ENCODE assay signal across 10 mouse cellular contexts in the genomic region with DNA sequence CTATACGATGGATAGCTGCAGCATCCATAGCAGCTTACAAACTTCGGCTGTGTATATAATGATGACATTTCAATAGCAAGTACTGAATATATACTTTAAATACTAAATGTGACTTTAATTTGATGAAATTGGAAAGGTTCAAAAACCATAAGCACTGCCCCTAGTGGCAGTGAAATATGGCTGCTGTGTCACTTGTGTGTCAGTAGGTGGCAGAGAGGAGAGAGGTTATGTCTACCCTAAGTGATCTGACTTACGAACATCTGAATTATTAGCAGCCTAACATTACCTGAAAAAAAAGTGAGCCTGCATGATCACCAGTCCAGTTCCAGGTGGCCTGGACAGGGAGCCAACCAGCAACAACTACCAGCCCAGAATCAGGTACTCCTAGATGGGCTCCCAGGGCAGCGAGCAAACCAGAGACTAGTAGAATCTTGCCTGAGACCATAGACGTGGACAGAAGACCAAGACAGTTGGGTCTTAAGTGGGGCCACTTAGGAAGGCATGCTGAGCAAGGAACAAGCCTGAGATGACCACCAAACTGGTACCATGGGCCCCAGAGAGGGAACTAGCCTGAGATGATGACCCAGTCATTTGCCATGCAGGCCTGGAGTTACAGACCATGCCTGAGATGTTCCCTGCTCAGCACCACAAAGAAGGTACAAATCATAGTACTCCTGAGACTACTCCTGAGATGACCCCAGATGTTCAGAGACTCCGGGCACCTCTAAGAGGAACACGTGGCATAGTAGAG.
DNase-seq lines count a peak whose midpoint lies in the region; ATAC-seq and TF ChIP-seq lines count a peak whose summit lies in the region.
"Had no signal": no experiment of that assay in that cellular context is flagged by ENCODE, and none has a peak within 500 bp of the region (broad histone marks: within the 10 kb centered on the region; RNA-seq: fewer than 3 reads in every experiment).

No protein-coding gene starts in this region.

- no peak for ATAC-seq in kidney, postnatal 0 days (replicated peaks; ENCODE audit: low FRiP score, low read depth)

- no peaks in the 10 kb centered on the region for H3K36me3 ChIP-seq in kidney, postnatal 0 days (ENCODE audit: insufficient read depth, low read length)
- H3K36me3 ChIP-seq: lung, embryonic 15.5 days; neural tube, embryonic 15.5 days had no signal

- no peak overlapping the region for H3K27ac ChIP-seq in kidney, postnatal 0 days
- H3K27ac ChIP-seq: lung, embryonic 15.5 days; neural tube, embryonic 15.5 days had no signal

- TF ChIP-seq CTCF in kidney, postnatal 0 days (IDR thresholded peaks at IDR 0.05; ENCODE audit: low read depth): peak; percentile 84

- H3K9ac ChIP-seq in kidney, postnatal 0 days (ENCODE audit: low read depth, low read length): no peak overlapping the region
- H3K9ac ChIP-seq: lung, embryonic 15.5 days; neural tube, embryonic 15.5 days had no signal

- H3K9me3 ChIP-seq in kidney, postnatal 0 days (replicated peaks; ENCODE audit: low read length): no peaks in the 10 kb centered on the region
- H3K9me3 ChIP-seq: lung, embryonic 15.5 days; neural tube, embryonic 15.5 days had no signal

- no peaks in the 10 kb centered on the region for H3K4me1 ChIP-seq in kidney, postnatal 0 days (replicated peaks; ENCODE audit: insufficient read depth, low read length)
- H3K4me1 ChIP-seq: lung, embryonic 15.5 days; neural tube, embryonic 15.5 days had no signal

- no peaks in the 10 kb centered on the region for H3K27me3 ChIP-seq in kidney, postnatal 0 days (ENCODE audit: insufficient read depth, low read length)
- H3K27me3 ChIP-seq: lung, embryonic 15.5 days; neural tube, embryonic 15.5 days had no signal

- DNase-seq in embryo, embryonic 10 days (ENCODE audit: low spot score): peak; percentile 50
- no peak for DNase-seq in embryo, embryonic 9.5 days (ENCODE audit: extremely low spot score)
- peak; percentile 44 for DNase-seq in kidney, postnatal 0 days (ENCODE audit: low spot score)
- no peak for DNase-seq in kidney, postnatal 25 days
- peak; percentile 45 for DNase-seq in ES-CJ7 (ENCODE audit: low read depth, low spot score)
- peak; percentile 6 for DNase-seq in forelimb bud, embryonic 11.5 days (ENCODE audit: low read depth, low spot score)
- no peak for DNase-seq in c-Kit-positive CD71-positive TER-119-positive erythroid progenitor cells, embryonic 14.5 days (ENCODE audit: low spot score)
- no peak for DNase-seq in ovary, postnatal 14 days (ENCODE audit: low spot score)

- H3K4me2 ChIP-seq in kidney, postnatal 0 days (ENCODE audit: low read length): no peak overlapping the region
- H3K4me2 ChIP-seq: lung, embryonic 15.5 days; neural tube, embryonic 15.5 days had no signal

- 85% methylated on average over 7 of the region's 7 CpGs for WGBS in kidney, postnatal 0 days

- no peak overlapping the region for H3K4me3 ChIP-seq in kidney, postnatal 0 days (replicated peaks; ENCODE audit: low read depth, low read length)
- H3K4me3 ChIP-seq: lung, embryonic 15.5 days; neural tube, embryonic 15.5 days had no signal

Comparison
In these comparisons a context has a peak if more than half of its experiments do, and no peak if none do; other contexts are left out.
1. DNase-seq: peak in embryo, embryonic 10 days (single experiment), kidney, postnatal 0 days (single experiment), ES-CJ7 (single experiment) and forelimb bud, embryonic 11.5 days (single experiment); none in embryo, embryonic 9.5 days (single experiment), kidney, postnatal 25 days (0 of 2), c-Kit-positive CD71-positive TER-119-positive erythroid progenitor cells, embryonic 14.5 days (single experiment) and ovary, postnatal 14 days (single experiment).